Mouse (Mus musculus) spleen, postnatal 14 days (tissue): Measurements from ENCODE around the gene Hivep3.

Experiments used
- DNase-seq, 2 experiments: peaks; one replicate each; pipeline ENCODE4 v3.0.0; 2021 to 2022; ENCODE audit warnings: low spot score in 2 of 2

Hivep3 gene

GRCm38 (mm10) chr4:119815793-119816161 lies 82.2 kb downstream of the Hivep3 start:
- no peak for DNase-seq

GRCm38 (mm10) chr4:119816620-119817356 lies 83.2 kb downstream of the Hivep3 start:
- DNase-seq, result no peak

- no peak for DNase-seq
Measured at GRCm38 (mm10) chr4:119825956-119826355, 92.4 kb downstream of the Hivep3 start.

DNA sequence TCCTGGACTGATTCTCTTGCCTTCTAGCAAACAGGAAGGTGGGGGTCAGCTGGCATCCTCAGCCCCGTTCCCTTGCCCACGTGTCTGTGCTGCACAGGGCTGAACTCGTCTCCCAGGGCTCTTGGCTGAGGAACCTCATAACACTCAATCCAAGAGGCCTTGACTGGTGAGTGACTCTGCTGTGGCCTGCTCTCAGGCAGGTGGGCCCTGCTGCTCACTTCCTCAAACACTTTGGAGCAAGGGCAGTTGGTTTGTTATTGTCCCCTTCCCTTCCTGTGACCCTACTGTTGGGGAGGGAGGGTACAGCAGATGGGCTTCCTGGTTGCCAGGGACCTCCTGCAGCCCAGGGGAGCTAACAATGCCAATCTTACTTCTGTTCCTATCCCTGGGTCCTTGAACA lies 94.8 kb downstream of the Hivep3 start:
- no peak for DNase-seq

- DNase-seq, result no peak
Measured at GRCm38 (mm10) chr4:119828996-119829395, 95.4 kb downstream of the Hivep3 start.

DNA sequence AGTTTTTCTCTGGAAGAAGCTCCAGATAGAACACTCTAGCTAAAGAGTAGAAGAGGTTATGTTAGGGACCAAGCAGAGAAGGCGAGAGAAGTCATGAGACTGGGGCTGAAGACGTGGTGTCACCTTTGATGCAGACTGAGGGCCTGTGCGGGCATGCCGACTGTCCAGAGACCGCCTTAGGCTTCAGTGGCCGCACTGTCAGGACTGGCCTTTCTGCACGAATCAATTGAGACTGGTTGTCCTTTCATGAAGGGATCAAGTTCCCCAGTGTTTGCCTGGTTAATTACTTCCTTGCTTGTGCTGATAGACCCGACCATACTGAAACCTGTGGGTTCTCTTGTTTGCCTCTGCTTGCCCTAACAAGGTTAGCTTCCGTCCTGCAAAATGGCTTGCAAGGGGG lies 99.7 kb downstream of the Hivep3 start:
- no peak for DNase-seq

GRCm38 (mm10) chr4:119833884-119834283 lies 100.3 kb downstream of the Hivep3 start:
- DNase-seq, result no peak

DNA sequence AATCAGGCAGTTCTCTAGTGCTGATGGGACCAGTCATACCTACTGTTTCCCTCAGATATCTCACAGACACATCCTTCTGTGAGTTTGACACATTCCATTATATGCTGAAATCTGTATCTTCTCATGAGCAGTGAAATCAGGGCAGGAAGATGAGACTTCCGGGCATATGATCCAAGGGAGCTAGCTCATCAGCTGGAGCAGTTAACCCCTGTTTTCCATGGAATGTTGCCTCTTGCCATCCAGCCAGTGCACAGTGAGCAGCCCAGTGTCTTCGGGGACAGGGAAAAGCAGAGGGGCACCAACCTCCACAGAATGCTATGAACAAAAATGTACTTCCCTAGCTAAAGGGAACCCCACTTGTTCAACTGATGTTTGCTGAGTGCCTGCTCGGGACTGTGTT lies 102.6 kb downstream of the Hivep3 start:
- no peak for DNase-seq

DNA sequence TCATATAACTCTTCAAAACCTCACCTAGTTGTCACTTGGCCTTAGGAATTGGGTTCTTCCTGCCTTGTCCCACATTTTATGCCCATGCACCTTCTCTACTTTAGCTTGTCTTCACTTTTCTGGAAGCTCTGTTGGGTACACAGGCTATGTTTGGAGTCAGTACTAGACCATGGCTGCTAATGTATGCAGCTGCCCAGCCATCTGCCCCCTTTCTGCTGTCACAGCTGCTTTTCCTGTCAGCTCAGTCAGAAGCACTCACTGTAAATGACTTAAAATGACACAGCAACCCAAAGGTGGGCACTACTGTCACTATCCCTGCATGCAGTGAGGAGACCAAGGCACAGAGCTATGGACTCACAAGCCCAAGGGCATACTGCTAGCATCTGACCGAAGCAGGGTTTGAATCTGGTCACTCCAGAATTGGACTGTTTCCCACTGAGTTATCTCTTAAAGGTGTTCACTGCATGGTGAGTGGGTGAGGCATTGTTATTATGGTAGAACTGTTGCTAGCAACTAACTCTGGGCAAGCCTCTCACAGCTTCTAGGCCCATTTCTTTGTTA lies 104.0 kb downstream of the Hivep3 start:
- DNase-seq, result no peak

- no peak for DNase-seq
Measured at GRCm38 (mm10) chr4:119838308-119838707, 104.7 kb downstream of the Hivep3 start.

DNA sequence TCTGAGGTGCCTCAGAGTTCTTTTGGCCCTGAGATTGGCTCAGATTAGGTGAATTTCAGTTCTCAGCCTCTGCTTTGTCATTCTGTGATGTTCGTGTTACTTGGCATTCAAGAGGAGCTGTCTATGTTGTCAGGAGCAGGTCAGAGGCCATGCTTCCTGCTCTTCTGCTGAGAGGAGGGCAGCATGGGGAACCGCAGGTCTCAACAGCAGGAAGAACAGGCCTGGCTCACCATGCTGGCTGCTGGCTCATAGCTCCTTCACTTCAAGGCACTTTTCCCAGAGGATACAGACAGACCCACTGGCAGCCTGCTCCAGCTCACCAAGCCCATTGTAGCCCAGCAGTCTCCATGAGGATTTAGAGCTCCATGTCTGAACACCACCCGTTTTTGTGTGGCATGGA lies 109.7 kb downstream of the Hivep3 start:
- DNase-seq, result no peak

- no peak for DNase-seq
Measured at GRCm38 (mm10) chr4:119844267-119844666, 110.7 kb downstream of the Hivep3 start.

GRCm38 (mm10) chr4:119845596-119846161 lies 112.1 kb downstream of the Hivep3 start:
- no peak for DNase-seq

GRCm38 (mm10) chr4:119852483-119852882 lies 118.9 kb downstream of the Hivep3 start:
- no peak for DNase-seq

GRCm38 (mm10) chr4:119854307-119855144 lies 120.9 kb downstream of the Hivep3 start:
- DNase-seq, result no peak

DNA sequence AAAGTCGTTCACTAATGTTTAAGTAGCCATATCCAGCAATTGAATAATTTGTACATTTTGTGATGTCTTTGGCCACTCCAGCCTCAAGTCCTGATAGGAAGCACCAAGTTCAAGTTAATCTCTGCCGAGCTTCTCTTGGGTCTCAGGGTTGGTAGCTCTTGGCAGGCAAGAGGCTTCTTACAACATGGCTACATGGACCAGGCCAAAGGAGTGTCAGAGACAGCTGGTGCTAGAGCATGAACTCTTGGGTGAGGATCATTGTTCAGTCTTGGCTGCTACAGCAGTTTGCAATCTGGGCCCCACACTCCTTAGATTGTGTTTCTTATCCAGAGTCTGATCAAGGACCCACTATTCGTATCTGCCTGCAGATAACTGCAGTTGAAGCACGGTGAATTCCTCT lies 125.9 kb downstream of the Hivep3 start:
- DNase-seq, result no peak

DNA sequence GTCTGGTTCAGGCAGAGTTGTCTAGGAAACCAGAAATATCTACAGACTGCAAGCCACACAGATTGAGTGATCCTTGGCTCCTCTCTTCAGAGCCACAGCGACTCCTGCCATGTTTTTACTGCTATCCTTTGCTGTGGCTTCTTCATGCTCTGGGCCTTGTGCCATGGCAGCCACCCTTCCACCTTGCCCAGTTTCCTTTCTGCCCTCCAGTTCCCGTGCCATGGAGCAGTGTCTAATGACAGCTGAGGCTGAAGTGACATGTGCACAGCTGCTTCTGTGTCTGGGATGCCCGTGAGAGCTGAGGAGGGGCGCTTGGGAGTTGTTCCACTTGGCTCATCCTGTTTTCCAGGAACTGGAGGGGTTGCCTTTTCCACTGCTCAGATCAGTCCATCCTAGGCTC lies 127.4 kb downstream of the Hivep3 start:
- no peak for DNase-seq

- no peak for DNase-seq
Measured at GRCm38 (mm10) chr4:119865827-119866455, 132.4 kb downstream of the Hivep3 start.

DNA sequence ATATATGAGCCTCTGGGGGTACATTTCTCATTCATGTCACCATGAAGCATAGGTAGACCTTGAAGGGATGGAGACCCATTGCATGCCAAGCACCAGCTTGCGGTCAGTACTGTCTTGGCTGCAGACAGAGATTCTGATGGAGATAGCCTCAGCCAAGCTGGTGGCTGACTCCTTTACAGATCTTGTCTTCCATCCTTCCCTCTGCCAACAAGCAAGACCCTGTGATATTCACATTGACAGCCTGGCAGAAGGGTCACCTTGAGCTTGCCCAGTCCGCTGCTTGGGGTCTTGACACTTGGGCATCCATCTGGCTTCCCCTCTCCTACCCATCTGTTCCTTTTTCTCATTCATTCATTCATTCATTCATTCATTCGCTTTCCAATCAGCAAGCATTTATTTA lies 133.5 kb downstream of the Hivep3 start:
- no peak for DNase-seq

GRCm38 (mm10) chr4:119870411-119870810 lies 136.8 kb downstream of the Hivep3 start:
- DNase-seq, result no peak

- DNase-seq, result no peak
Measured at GRCm38 (mm10) chr4:119871441-119871840, 137.9 kb downstream of the Hivep3 start.
